Mouse (Mus musculus) adrenal gland, postnatal 4 days (tissue): ENCODE data around the gene Lcp2. TPM values are rescaled to one million over a fixed set of nuclear protein-coding genes. Genes with fewer than 3 reads are reported as not detected.

Experiments
- DNase-seq, 2 experiments: peaks; one replicate each; pipeline ENCODE4 v3.0.0; 2021 to 2022; ENCODE audit warnings: low spot score in 2 of 2, mixed read lengths in 2 of 2
- long read RNA-seq, 2 experiments: library from polyadenylated mRNA; stranded (forward); transcript quantifications; one replicate each; pipeline ENCODE4 v2.0.0; 2021
- total RNA-seq, 2 experiments: library from RNA; stranded (reverse); gene quantifications; 2 replicates each; pipeline ENCODE4 v1.2.3; 2021

The Lcp2 gene
- total RNA-seq: 1 to 10 TPM; 3.7 to 4.7 TPM
- long read RNA-seq, experiment 1: 0 reads
- long read RNA-seq, experiment 2: 0 reads

GRCm38 (mm10) chr11:34046767-34047541 is at the start of gene Lcp2:
Gene Lcp2, plus strand, starts transcription at chr11:34046920.
- DNase-seq: no peak

GRCm38 (mm10) chr11:33998244-33998643 is 48.5 kb upstream of the Lcp2 start:
- DNase-seq: no peak

- DNase-seq: no peak
Observed at GRCm38 (mm10) chr11:34000416-34000815, 46.3 kb upstream of the Lcp2 start.

- no peak for DNase-seq
Observed at GRCm38 (mm10) chr11:34001938-34002592, 44.7 kb upstream of the Lcp2 start.

- no peak for DNase-seq
Observed at GRCm38 (mm10) chr11:34002593-34002965, 44.1 kb upstream of the Lcp2 start.

GRCm38 (mm10) chr11:34007616-34008015 is 39.1 kb upstream of the Lcp2 start:
- DNase-seq: no peak

GRCm38 (mm10) chr11:34008214-34008613 is 38.5 kb upstream of the Lcp2 start:
- no peak for DNase-seq

GRCm38 (mm10) chr11:34008702-34009101 is 38.0 kb upstream of the Lcp2 start:
- DNase-seq: no peak

- no peak for DNase-seq
Observed at GRCm38 (mm10) chr11:34009316-34010087, 37.2 kb upstream of the Lcp2 start.

GRCm38 (mm10) chr11:34010133-34010858 is 36.4 kb upstream of the Lcp2 start:
- no peak for DNase-seq

- DNase-seq: no peak
Observed at GRCm38 (mm10) chr11:34010859-34011172, 35.9 kb upstream of the Lcp2 start.

GRCm38 (mm10) chr11:34012007-34012652 is 34.6 kb upstream of the Lcp2 start:
- DNase-seq: no peak

- DNase-seq: no peak
Observed at GRCm38 (mm10) chr11:34025091-34025490, 21.6 kb upstream of the Lcp2 start.

- no peak for DNase-seq
Observed at GRCm38 (mm10) chr11:34029658-34030057, 17.1 kb upstream of the Lcp2 start.

GRCm38 (mm10) chr11:34031015-34031805 is 15.5 kb upstream of the Lcp2 start:
- DNase-seq: no peak

GRCm38 (mm10) chr11:34034008-34034505 is 12.7 kb upstream of the Lcp2 start:
- no peak for DNase-seq

- no peak for DNase-seq
Observed at GRCm38 (mm10) chr11:34034794-34035193, 11.9 kb upstream of the Lcp2 start.

GRCm38 (mm10) chr11:34035909-34036658 is 10.6 kb upstream of the Lcp2 start:
- DNase-seq: no peak

- no peak for DNase-seq
Observed at GRCm38 (mm10) chr11:34040061-34040460, 6.7 kb upstream of the Lcp2 start.
